Mouse (Mus musculus): Measurements from ENCODE around the gene Zfhx3.

- no peak for TF ChIP-seq CTCF (IDR thresholded peaks at IDR 0.05; ENCODE audit: low read depth)
- no peak for TF ChIP-seq EP300 (IDR thresholded peaks at IDR 0.05; ENCODE audit: low read depth)
These were observed 162.1 kb downstream of the Zfhx3 start for GRCm38 (mm10) chr8:108104471-108105098.

Measured in liver, embryonic 14.5 days (tissue).